Mouse (Mus musculus) brain, embryonic 14.5 days (tissue): Measurements from ENCODE around the gene H6pd.

Experiments
- CTCF ChIP-seq: fragments of 200-500 bp; IDR thresholded peaks from 2 replicates; pipeline ENCODE4 v1.5.1; 2012; ENCODE audit warnings: inconsistent platforms, mild to moderate bottlenecking, moderate library complexity, borderline replicate concordance; ENCODE audit not compliant: insufficient read depth, insufficient read length; ENCODE audit errors: extremely low read depth
- POLR2A ChIP-seq: fragments of 200-500 bp; IDR thresholded peaks from 2 replicates; pipeline ENCODE4 v1.6.1; 2012; ENCODE audit warnings: mild to moderate bottlenecking, inconsistent platforms, borderline replicate concordance; ENCODE audit not compliant: poor library complexity, insufficient read depth, insufficient read length, severe bottlenecking; ENCODE audit errors: extremely low read depth

DNA sequence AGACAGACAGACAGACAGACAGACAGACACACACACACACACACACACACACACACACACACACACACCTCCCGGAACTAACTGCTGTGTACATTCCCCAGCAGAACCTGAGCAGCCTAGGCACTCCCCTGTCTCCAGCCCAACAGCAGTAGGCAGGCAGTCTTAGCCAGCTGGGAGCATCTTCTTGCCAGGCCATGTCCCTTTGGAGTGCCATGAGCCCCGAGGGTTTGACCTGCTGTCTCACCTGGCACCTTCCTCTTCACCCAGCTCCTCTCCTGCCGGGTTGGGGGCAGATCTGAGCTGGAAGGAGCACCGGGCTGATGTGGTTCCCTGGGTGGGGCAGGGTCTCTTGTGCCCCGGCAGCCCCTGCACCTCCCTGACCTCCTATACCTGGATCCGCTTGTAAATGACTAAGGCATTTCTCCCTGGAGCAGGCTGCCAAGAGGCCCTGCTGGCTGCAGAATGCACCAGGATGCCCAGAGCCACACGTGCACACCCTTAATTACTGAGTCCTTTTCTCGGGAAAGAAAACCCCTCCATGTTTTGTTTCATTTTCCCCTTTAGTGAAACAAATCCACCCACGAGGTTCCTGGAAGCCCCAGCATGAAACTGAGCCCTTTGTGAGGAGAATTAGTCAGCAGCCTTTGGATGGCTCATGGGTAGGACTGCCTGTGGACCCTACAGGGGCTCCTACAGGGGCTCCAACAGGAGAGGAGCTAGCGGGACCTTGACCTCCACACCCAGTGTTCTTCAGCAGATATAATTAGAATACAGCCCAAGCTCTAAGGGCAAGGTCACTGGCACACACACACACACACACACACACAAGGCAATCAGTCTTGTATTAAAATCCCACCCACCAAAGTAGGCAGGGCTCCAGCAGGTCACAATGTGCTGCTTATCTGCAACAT lies 65.7 kb downstream of the H6pd start:
- TF ChIP-seq POLR2A (no peak), CTCF (no peak)
